Mouse (Mus musculus): ENCODE data around the gene Atl2. TPM values are rescaled to one million over a fixed set of nuclear protein-coding genes. Genes with fewer than 3 reads are reported as not detected.

Atl2 gene
- polyA plus RNA-seq, 1 experiment from 2014 or later = 29.7 TPM

DNA sequence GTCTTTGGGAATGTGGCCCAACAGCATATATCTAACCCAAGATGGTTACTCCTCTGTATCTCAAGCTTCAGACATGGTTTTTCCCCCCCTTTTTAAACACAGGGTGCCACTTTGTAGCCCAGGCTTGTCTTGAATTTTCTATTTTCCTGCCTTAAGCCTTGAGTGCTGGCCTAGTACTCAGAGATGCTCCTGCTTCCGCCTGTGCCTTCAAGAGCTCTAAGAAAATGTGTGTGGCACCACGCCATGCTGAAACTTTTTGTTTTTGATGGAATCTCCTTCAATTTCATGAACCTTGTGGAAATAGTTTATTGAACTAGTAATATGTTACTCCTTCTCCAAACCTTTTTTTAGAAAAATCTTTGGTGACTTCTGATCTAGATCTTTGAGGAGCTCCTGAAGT, 49.7 kb downstream of the Atl2 start:
- H3K9me3 ChIP-seq (ENCODE audit: control insufficient read depth, low read length) = no peaks in the 10 kb centered on the region
- H3K4me2 ChIP-seq (ENCODE audit: low read depth, low read length) = no peak overlapping the region
- 87% methylated on average over 2 of the region's 2 CpGs for WGBS
- H3K27me3 ChIP-seq (replicated peaks; ENCODE audit: control insufficient read depth, insufficient read depth, low read length) = no peaks in the 10 kb centered on the region
- H3K4me3 ChIP-seq (ENCODE audit: low read depth, low read length) = no peak overlapping the region
- 0 out of 2 replicates have a peak, but pooled peaks cover 6% of the 10 kb centered on the region for H3K4me1 ChIP-seq (ENCODE audit: control insufficient read depth, insufficient read depth, low read length)
- DNase-seq (ENCODE audit: low spot score) = no peak
- H3K9ac ChIP-seq (ENCODE audit: low read depth, low read length) = no peak overlapping the region
- peaks cover 27% of the 10 kb centered on the region for H3K36me3 ChIP-seq (ENCODE audit: control insufficient read depth, insufficient read depth, low read length)
- ATAC-seq (ENCODE audit: low read depth) = no peak
- H3K27ac ChIP-seq (replicated peaks; ENCODE audit: low read depth, low read length) = no peak overlapping the region

DNA sequence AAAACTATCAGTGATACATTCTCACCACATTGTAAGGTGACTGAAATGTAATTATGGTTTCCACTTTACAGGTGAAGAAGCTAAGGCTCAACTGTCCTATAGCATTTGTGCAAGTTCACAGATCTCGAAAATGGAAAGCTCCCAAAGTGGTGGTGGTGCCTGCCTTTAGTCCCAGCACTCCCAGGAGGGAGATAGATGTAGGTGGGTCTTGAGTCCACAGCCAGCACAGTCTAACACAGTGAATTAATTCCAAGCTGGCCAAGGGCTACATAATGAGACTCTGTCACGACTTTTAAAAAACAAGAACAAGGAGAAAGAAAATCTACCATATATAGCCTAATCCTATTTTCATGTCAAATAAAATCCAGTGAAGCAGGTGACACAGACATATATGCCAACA, 50.2 kb downstream of the Atl2 start:
- ATAC-seq (ENCODE audit: low read depth) (no peak), DNase-seq (ENCODE audit: low spot score) (no peak)
- no peak overlapping the region for H3K4me2 ChIP-seq (ENCODE audit: low read depth, low read length)
- no peaks in the 10 kb centered on the region for H3K9me3 ChIP-seq (ENCODE audit: control insufficient read depth, low read length)
- peaks cover 25% of the 10 kb centered on the region for H3K36me3 ChIP-seq (ENCODE audit: control insufficient read depth, insufficient read depth, low read length)
- 0 out of 2 replicates have a peak, but pooled peaks cover 6% of the 10 kb centered on the region for H3K4me1 ChIP-seq (ENCODE audit: control insufficient read depth, insufficient read depth, low read length)
- H3K9ac ChIP-seq (ENCODE audit: low read depth, low read length) = no peak overlapping the region
- 82% methylated on average over 2 of the region's 2 CpGs for WGBS
- no peaks in the 10 kb centered on the region for H3K27me3 ChIP-seq (replicated peaks; ENCODE audit: control insufficient read depth, insufficient read depth, low read length)
- H3K4me3 ChIP-seq (ENCODE audit: low read depth, low read length) = no peak overlapping the region
- no peak overlapping the region for H3K27ac ChIP-seq (replicated peaks; ENCODE audit: low read depth, low read length)

GRCm38 (mm10) chr17:79840254-79841238, 55.4 kb downstream of the Atl2 start:
- Histone ChIP-seq H3K4me3 (ENCODE audit: low read depth, low read length) (no peak overlapping the region), H3K27me3 (replicated peaks; ENCODE audit: control insufficient read depth, insufficient read depth, low read length) (no peaks in the 10 kb centered on the region), H3K9ac (ENCODE audit: low read depth, low read length) (no peak overlapping the region), H3K36me3 (ENCODE audit: control insufficient read depth, insufficient read depth, low read length) (no peaks in the 10 kb centered on the region), H3K4me2 (ENCODE audit: low read depth, low read length) (no peak overlapping the region), H3K27ac (replicated peaks; ENCODE audit: low read depth, low read length) (no peak overlapping the region), H3K4me1 (ENCODE audit: control insufficient read depth, insufficient read depth, low read length) (no peaks in the 10 kb centered on the region), H3K9me3 (ENCODE audit: control insufficient read depth, low read length) (no peaks in the 10 kb centered on the region)
- ATAC-seq (ENCODE audit: low read depth) = peak; percentile 81
- DNase-seq (ENCODE audit: low spot score) = peak; percentile 83
- 46% methylated on average over 7 of the region's 7 CpGs for WGBS

- Histone ChIP-seq H3K4me2 (ENCODE audit: low read depth, low read length) (no peak overlapping the region), H3K4me3 (ENCODE audit: low read depth, low read length) (no peak overlapping the region), H3K9me3 (ENCODE audit: control insufficient read depth, low read length) (no peaks in the 10 kb centered on the region), H3K9ac (ENCODE audit: low read depth, low read length) (no peak overlapping the region), H3K27ac (replicated peaks; ENCODE audit: low read depth, low read length) (no peak overlapping the region), H3K4me1 (ENCODE audit: control insufficient read depth, insufficient read depth, low read length) (no peaks in the 10 kb centered on the region), H3K27me3 (replicated peaks; ENCODE audit: control insufficient read depth, insufficient read depth, low read length) (no peaks in the 10 kb centered on the region), H3K36me3 (ENCODE audit: control insufficient read depth, insufficient read depth, low read length) (no peaks in the 10 kb centered on the region)
- DNase-seq (ENCODE audit: low spot score) = no peak
- WGBS = 70% methylated on average over 7 of the region's 7 CpGs
- no peak for ATAC-seq (ENCODE audit: low read depth)
Measured at GRCm38 (mm10) chr17:79836978-79837377, 58.9 kb downstream of the Atl2 start.

DNA sequence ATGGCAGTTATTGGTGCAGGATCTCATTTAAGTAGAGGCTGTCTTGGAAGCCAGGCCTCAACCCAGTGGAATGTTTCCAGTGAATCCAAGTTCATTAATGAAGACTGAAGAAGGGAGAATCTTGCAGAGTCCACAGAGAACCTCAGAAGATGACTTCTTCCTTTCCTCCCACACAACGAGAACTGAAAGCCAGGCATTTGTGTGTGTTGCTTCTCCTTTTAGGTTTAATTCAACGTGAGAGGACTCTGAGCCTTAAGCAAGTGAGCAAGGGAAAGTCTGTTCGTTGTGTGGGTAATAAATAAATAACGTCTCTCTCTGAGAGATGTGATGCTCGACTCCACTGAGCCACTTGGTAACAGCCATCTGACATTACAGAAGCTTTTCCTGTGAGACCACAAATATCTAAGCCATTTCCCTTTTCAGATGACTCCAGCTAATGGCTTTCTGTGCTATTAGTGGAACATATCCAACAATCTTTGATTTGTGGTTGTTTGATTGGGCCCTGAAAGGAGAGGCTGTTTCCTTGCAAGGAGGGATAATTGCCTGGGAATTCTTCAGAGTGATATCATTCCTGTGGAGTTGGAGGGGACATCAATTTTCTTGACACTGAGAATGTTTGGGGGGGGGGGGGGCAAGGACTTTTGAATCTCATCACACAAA, 60.1 kb downstream of the Atl2 start:
- 42% methylated on average over 5 of the region's 5 CpGs for WGBS
- no peaks in the 10 kb centered on the region for H3K27me3 ChIP-seq (replicated peaks; ENCODE audit: control insufficient read depth, insufficient read depth, low read length)
- no peak overlapping the region for H3K4me3 ChIP-seq (ENCODE audit: low read depth, low read length)
- no peaks in the 10 kb centered on the region for H3K4me1 ChIP-seq (ENCODE audit: control insufficient read depth, insufficient read depth, low read length)
- no peak overlapping the region for H3K9ac ChIP-seq (ENCODE audit: low read depth, low read length)
- H3K27ac ChIP-seq (replicated peaks; ENCODE audit: low read depth, low read length) = no peak overlapping the region
- DNase-seq (ENCODE audit: low spot score) = peak; percentile 67
- H3K4me2 ChIP-seq (ENCODE audit: low read depth, low read length) = no peak overlapping the region
- ATAC-seq (ENCODE audit: low read depth) = no peak
- H3K36me3 ChIP-seq (ENCODE audit: control insufficient read depth, insufficient read depth, low read length) = no peaks in the 10 kb centered on the region
- H3K9me3 ChIP-seq (ENCODE audit: control insufficient read depth, low read length) = no peaks in the 10 kb centered on the region

DNA sequence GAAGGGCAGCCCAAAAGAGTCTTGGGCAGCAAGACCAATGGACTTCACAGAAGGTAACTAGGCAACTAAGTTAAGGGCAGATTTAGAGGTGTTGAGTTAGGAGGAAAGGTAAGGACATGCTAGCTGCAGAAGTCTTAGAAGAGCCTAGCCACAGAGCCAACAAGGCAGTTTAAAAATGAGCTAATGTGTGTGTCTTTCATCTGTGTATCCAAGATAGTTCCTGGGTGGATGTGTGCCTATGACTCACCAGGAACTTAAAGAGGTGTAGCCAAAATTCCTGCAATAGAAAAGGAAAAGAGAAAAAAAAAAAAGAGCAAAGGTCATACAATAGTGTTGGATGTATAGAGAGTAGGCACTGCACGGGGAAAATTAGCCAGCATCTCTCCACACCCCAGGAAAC, 63.6 kb downstream of the Atl2 start:
- H3K27ac ChIP-seq (replicated peaks; ENCODE audit: low read depth, low read length) = no peak overlapping the region
- DNase-seq (ENCODE audit: low spot score) = no peak
- no peaks in the 10 kb centered on the region for H3K27me3 ChIP-seq (replicated peaks; ENCODE audit: control insufficient read depth, insufficient read depth, low read length)
- no peak overlapping the region for H3K9ac ChIP-seq (ENCODE audit: low read depth, low read length)
- H3K4me2 ChIP-seq (ENCODE audit: low read depth, low read length) = no peak overlapping the region
- H3K9me3 ChIP-seq (ENCODE audit: control insufficient read depth, low read length) = no peaks in the 10 kb centered on the region
- WGBS = 53% methylated on average over 1 of the region's 1 CpGs
- no peaks in the 10 kb centered on the region for H3K4me1 ChIP-seq (ENCODE audit: control insufficient read depth, insufficient read depth, low read length)
- H3K36me3 ChIP-seq (ENCODE audit: control insufficient read depth, insufficient read depth, low read length) = no peaks in the 10 kb centered on the region
- no peak overlapping the region for H3K4me3 ChIP-seq (ENCODE audit: low read depth, low read length)
- no peak for ATAC-seq (ENCODE audit: low read depth)

DNA sequence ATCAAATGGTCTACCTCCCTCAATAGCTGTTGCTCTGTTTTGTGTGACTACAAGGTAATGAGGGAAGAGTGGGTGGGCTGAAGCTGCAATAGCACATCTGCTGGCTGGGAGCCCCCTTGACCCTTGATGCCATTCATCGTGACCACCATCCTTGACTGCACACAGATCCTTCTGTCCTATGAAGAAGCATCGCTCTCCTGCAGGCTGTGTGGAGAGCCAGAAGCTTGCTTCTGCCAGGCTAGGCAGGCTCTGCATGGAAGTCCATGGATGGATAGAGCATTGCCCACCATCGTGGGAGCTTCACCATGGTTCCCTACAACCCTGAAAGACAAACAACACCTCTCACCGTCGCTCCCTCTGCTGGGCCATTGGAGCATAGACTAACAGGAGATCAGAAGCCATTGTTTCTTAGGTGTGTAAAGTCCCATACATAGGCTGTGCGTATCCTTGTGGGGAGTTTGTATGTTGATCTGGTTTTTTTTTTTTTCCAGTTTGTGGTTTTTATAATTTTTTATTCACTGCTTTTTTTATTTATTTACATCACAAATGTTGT, 69.4 kb downstream of the Atl2 start:
- Histone ChIP-seq H3K9ac (ENCODE audit: low read depth, low read length) (no peak overlapping the region), H3K4me3 (ENCODE audit: low read depth, low read length) (no peak overlapping the region), H3K4me2 (ENCODE audit: low read depth, low read length) (no peak overlapping the region), H3K36me3 (ENCODE audit: control insufficient read depth, insufficient read depth, low read length) (no peaks in the 10 kb centered on the region), H3K9me3 (ENCODE audit: control insufficient read depth, low read length) (no peaks in the 10 kb centered on the region), H3K27me3 (replicated peaks; ENCODE audit: control insufficient read depth, insufficient read depth, low read length) (no peaks in the 10 kb centered on the region), H3K27ac (replicated peaks; ENCODE audit: low read depth, low read length) (no peak overlapping the region), H3K4me1 (ENCODE audit: control insufficient read depth, insufficient read depth, low read length) (peaks cover 6% of the 10 kb centered on the region; the same call in 1 of the 2 replicates)
- ATAC-seq (ENCODE audit: low read depth) (no peak), DNase-seq (ENCODE audit: low spot score) (no peak)
- 74% methylated on average over 6 of the region's 6 CpGs for WGBS

DNA sequence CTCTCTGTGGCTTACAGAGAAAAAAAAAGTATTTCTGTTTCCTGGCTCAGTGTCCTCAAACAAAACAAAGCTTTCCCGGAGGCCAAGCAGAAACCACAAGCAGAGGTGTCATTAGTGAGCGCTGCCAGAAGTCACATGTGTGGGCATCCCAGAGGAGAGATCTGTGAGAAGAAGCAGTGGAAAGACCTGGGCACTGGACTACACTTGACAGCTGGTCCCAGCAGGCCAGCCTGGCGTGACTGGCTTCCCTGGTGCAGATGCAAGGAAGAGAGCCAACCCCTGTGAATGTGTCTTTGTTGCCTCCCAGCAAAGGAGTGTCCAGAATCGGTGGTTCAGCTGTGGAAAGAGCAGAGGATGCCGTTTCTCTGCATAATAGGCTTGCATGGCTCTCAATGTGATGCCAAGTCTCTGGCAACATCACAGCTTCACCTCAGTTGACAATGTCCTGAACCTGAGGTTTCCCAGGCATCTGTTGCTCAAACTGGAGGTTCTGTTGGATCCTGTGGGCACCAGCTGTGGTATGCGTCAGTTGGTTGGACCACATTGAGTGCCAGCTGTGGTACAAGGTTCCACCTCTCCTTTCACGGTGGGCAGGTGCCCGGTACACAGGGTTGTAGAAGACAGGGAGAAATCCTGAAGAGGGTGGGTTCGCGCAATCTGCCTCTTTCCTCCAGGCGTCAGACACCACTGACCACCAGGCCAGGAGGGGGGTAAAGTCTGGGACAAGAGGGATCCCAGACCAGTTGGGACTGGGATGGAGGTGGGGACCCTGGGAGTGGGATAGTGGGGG, 70.5 kb downstream of the Atl2 start:
- H3K27me3 ChIP-seq (replicated peaks; ENCODE audit: control insufficient read depth, insufficient read depth, low read length) = no peaks in the 10 kb centered on the region
- peak; percentile 12; the same call in 1 of the 2 replicates for ATAC-seq (ENCODE audit: low read depth)
- H3K36me3 ChIP-seq (ENCODE audit: control insufficient read depth, insufficient read depth, low read length) = no peaks in the 10 kb centered on the region
- WGBS = 67% methylated on average over 11 of the region's 11 CpGs
- H3K4me2 ChIP-seq (ENCODE audit: low read depth, low read length) = no peak overlapping the region
- no peak overlapping the region for H3K9ac ChIP-seq (ENCODE audit: low read depth, low read length)
- H3K9me3 ChIP-seq (ENCODE audit: control insufficient read depth, low read length) = no peaks in the 10 kb centered on the region
- no peak overlapping the region for H3K4me3 ChIP-seq (ENCODE audit: low read depth, low read length)
- peak; percentile 44 for DNase-seq (ENCODE audit: low spot score)
- peaks cover 6% of the 10 kb centered on the region; the same call in 1 of the 2 replicates for H3K4me1 ChIP-seq (ENCODE audit: control insufficient read depth, insufficient read depth, low read length)
- no peak overlapping the region for H3K27ac ChIP-seq (replicated peaks; ENCODE audit: low read depth, low read length)

Measured in embryonic facial prominence, embryonic 14.5 days (tissue).